Mouse (Mus musculus) neural tube, embryonic 13.5 days (tissue): ENCODE results near the gene Cyp4f17. TPM values are rescaled to one million over a fixed set of nuclear protein-coding genes. Genes with fewer than 3 reads are reported as not detected.
"Not testable (repeated sequence)": the region's sequence is repeated elsewhere in the genome, so short reads cannot be mapped to it uniquely, and the experiment has no call there.

Experiments
- ATAC-seq: fragments of 200-750 bp; cut with Nextera tagmentation; 2 replicates; pipeline ENCODE4 v1.8.0; 2017; ENCODE audit warnings: low read depth, mild to moderate bottlenecking, moderate TSS enrichment, moderate library complexity
- H3K27ac ChIP-seq: fragments of 300-500 bp; sonication (generic); replicated peaks from 2 replicates; pipeline ENCODE4 v1.5.1; 2015; ENCODE audit warnings: moderate library complexity, mild to moderate bottlenecking, inconsistent platforms
- H3K27me3 ChIP-seq: fragments of 300-500 bp; sonication (generic); 2 replicates; pipeline ENCODE4 v1.6.1; 2015; ENCODE audit warnings: mild to moderate bottlenecking, inconsistent platforms
- H3K36me3 ChIP-seq: fragments of 300-500 bp; sonication (generic); 2 replicates; pipeline ENCODE4 v1.6.1; 2015; ENCODE audit warnings: mild to moderate bottlenecking, inconsistent platforms
- H3K4me1 ChIP-seq: fragments of 300-500 bp; sonication (generic); replicated peaks from 2 replicates; pipeline ENCODE4 v1.6.1; 2015; ENCODE audit warnings: inconsistent platforms
- H3K4me2 ChIP-seq: fragments of 300-500 bp; sonication (generic); 2 replicates; pipeline ENCODE4 v1.6.1; 2015; ENCODE audit warnings: inconsistent platforms, mild to moderate bottlenecking, moderate library complexity
- H3K4me3 ChIP-seq: fragments of 300-500 bp; sonication (generic); 2 replicates; pipeline ENCODE4 v1.5.1; 2015; ENCODE audit warnings: mild to moderate bottlenecking, inconsistent platforms
- H3K9ac ChIP-seq: fragments of 300-500 bp; sonication (generic); 2 replicates; pipeline ENCODE4 v1.6.1; 2015; ENCODE audit warnings: moderate library complexity, mild to moderate bottlenecking, inconsistent platforms
- H3K9me3 ChIP-seq: fragments of 300-500 bp; sonication (generic); 2 replicates; pipeline ENCODE4 v1.6.1; 2016; ENCODE audit warnings: inconsistent platforms
- WGBS: fragments of 180-500 bp; shearing (Covaris S2); methylation state at CpG from one replicate; pipeline ENCODE4 v1.1.7; 2015; 5-methylcytosine and 5-hydroxymethylcytosine counted together
- polyA plus RNA-seq: library from polyadenylated mRNA; unstranded; fragments of >200 nt; fragmentation: Nextera tagmentation; extraction: Ambion mirVana; gene quantifications from 2 replicates; pipeline ENCODE4 v1.2.1, GENCODE M21; 2015

Gene Cyp4f17
- polyA plus RNA-seq, 1 experiment from 2014 or later, result 11.5 TPM

DNA sequence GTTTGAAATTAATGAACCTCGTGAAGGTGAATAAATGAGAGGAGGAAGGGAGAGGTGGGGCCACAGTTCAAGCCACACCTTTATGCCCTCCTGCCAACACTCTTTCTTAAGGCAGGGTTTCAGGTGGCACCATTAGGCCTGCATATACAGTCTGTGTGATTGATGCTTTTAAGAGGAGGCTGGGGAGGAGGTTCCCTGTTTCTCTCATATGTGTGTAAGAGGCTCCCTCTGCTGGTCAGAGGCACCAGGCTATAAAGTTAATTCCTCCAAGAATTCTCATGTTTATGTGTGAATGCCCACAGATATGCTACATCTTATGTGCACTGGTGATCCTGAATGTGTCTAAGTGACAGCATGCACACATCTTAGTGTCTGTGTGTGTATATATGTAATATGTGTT is 11.2 kb upstream of the Cyp4f17 start:
- ATAC-seq, result peak; percentile 74
- Histone ChIP-seq H3K4me1 (no peaks in the 10 kb centered on the region; the same call in 1 of the 2 replicates), H3K9me3 (0 out of 2 replicates have a peak, but pooled peaks cover 4% of the 10 kb centered on the region), H3K27me3 (peaks cover 26% of the 10 kb centered on the region), H3K4me3 (no peak overlapping the region), H3K4me2 (no peak overlapping the region), H3K27ac (no peak overlapping the region), H3K36me3 (no peaks in the 10 kb centered on the region), H3K9ac (no peak overlapping the region)
- WGBS, result 68% methylated on average over 1 of the region's 1 CpGs

DNA sequence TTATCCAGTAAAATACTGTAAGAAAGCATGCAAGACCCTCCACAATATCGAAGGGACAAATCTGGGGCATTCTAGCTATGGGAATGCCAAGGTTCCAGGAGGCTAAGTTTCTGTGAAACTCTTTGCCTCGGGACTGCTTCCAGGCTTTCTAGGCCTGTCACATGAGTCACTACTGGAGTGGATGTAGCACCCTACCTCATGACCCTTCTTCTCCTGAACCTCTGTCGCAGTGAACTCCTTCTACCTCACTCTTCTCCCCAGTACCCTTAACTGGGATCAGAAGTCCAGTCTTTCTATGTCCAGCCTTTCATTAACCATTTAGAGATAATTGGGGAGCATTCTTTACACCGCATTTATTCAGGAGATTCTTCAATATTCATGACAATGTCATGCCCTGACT is 5.3 kb upstream of the Cyp4f17 start:
- WGBS, result 88% methylated on average over 4 of the region's 4 CpGs
- ATAC-seq, H3K4me1 ChIP-seq: not testable (repeated sequence)

DNA sequence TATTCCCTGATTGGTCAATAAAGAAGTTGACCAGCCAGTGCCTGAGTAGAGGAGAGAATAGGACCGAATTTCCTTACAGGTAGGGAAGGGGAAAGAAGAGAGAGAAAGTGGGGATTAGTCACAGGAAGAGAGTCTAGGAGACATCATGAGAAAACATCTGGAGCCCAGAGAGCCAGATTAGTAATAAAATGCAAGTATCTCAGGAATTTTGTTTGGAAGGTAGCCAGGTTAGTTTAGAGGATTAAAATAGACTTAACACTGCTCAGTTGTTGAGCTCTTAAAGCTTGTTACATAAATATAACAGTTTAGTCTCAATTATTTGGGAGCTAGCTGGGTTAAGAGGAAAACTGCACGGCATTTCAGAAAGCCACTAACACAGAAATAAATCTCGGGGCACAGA is 4.8 kb upstream of the Cyp4f17 start:
- Histone ChIP-seq H3K27ac (no peak overlapping the region), H3K9ac (no peak overlapping the region), H3K36me3 (no peaks in the 10 kb centered on the region), H3K4me3 (no peak overlapping the region), H3K27me3 (no peaks in the 10 kb centered on the region), H3K4me2 (no peak overlapping the region), H3K9me3 (no peaks in the 10 kb centered on the region), H3K4me1 (peaks cover 10% of the 10 kb centered on the region; the same call in 1 of the 2 replicates)
- 80% methylated on average over 3 of the region's 3 CpGs for WGBS
- ATAC-seq, result no peak

More for the DNA sequence above, 5.3 kb upstream of the Cyp4f17 start:
- H3K9ac ChIP-seq, H3K36me3 ChIP-seq, H3K27ac ChIP-seq, H3K4me3 ChIP-seq, H3K27me3 ChIP-seq, H3K4me2 ChIP-seq, H3K9me3 ChIP-seq: not testable (repeated sequence)

DNA sequence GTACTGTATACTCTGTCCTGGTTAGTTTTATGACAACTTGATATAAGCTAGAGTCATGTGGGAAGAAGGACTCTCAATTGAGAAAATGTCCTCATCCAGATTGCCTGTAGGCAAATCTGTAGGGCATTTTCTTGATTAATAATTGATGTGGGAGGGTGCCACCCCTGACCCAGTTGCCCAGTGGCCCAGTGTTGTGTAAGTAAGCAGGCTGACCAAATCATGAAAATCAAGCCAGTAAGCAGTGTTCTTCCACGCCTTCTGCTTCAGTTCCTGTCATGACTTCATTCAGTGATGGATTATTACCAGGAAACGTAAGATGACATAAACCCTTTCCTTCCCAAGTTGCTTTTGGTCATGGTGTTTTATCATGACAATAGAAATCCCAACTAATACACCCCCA is 2.7 kb upstream of the Cyp4f17 start:
- Histone ChIP-seq H3K4me3 (no peak overlapping the region), H3K9ac (no peak overlapping the region), H3K27me3 (no peaks in the 10 kb centered on the region), H3K9me3 (no peaks in the 10 kb centered on the region), H3K27ac (no peak overlapping the region), H3K4me1 (peaks cover 21% of the 10 kb centered on the region), H3K4me2 (no peak overlapping the region), H3K36me3 (no peaks in the 10 kb centered on the region)
- 74% methylated on average over 2 of the region's 2 CpGs for WGBS
- no peak for ATAC-seq

DNA sequence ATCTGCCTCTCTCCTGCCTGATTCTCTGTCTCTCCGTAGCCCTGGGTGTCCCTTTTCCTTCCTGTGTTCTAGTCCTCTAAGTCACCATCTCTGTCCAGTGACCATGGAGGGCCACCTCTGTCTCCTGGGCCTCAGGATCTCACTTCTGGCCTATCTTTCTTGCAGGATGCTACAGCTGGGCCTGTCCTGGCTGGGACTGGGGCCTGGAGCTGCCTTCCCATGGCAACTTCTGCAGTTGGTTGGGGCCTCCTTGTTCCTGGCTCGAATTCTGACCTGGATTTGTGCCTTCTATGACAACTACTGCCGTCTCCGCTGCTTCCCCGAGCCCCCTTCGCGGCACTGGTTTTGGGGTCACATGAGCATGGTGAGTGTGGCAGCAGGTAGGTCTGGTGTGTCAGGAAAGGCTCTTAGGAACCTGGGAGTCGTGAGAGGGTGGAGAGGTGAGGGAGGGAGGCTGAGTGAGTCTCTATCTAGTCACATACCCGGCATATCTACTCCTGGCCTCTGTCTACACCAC is 937 bp downstream of the Cyp4f17 start:
- Histone ChIP-seq H3K9me3 (no peaks in the 10 kb centered on the region), H3K27me3 (no peaks in the 10 kb centered on the region), H3K36me3 (peaks cover 5% of the 10 kb centered on the region; the same call in 1 of the 2 replicates), H3K4me2 (peak overlapping the region; percentile 85), H3K27ac (peak overlapping the region; percentile 84), H3K4me3 (peak overlapping the region; percentile 49), H3K4me1 (peaks cover 21% of the 10 kb centered on the region), H3K9ac (peak overlapping the region; percentile 75)
- ATAC-seq, result peak; percentile 68
- 46% methylated on average over 9 of the region's 9 CpGs for whole genome bisulfite sequencing

DNA sequence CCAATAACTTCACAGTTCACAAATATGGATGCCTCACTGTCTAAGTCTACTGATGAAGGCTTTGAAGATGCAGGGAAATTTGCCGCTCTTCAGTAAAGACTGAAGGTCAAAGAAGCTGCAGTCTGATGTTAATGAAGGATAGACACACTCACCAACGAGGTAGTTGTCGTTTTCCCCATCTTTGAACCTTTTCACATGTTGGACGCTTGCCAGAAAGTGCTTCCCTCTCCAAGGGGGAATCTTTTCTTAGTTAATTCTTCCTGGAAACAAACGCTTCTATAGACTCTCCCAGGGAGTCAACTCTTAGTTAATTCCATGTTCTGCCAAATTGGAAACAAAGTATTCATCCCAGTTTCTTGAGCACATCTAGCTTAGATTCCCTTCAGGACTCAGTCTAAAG is 10.3 kb downstream of the Cyp4f17 start:
- H3K27me3 ChIP-seq, result no peaks in the 10 kb centered on the region
- no peak overlapping the region for H3K9ac ChIP-seq
- no peaks in the 10 kb centered on the region for H3K4me1 ChIP-seq
- peaks cover 11% of the 10 kb centered on the region; the same call in 1 of the 2 replicates for H3K36me3 ChIP-seq
- no peak overlapping the region for H3K4me3 ChIP-seq
- no peaks in the 10 kb centered on the region for H3K9me3 ChIP-seq
- no peak for ATAC-seq
- 69% methylated on average over 5 of the region's 5 CpGs for WGBS
- H3K4me2 ChIP-seq, result no peak overlapping the region
- no peak overlapping the region for H3K27ac ChIP-seq

DNA sequence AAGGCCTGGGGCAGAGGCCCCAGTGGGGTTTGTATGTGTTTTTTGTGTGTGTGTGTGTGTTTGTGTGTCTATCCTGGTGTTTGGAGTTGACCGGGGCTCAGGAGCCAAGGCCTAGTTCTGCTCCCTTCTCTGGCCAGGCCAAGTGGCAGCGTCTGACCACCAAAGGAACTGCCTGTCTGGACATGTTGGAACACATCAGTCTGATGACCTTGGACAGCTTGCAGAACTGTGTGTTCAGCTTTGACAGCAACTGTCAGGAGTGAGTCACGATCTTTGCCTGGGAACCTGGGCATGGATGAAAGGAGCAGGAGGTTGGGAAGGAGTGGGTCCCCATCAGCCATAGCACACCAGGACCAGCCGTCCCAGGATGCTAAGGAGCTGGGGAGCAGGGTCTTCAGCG is 16.1 kb downstream of the Cyp4f17 start:
- Histone ChIP-seq H3K4me3 (no peak overlapping the region), H3K4me2 (no peak overlapping the region), H3K4me1 (no peaks in the 10 kb centered on the region), H3K9me3 (no peaks in the 10 kb centered on the region), H3K36me3 (peaks cover 51% of the 10 kb centered on the region), H3K27me3 (no peaks in the 10 kb centered on the region), H3K27ac (no peak overlapping the region), H3K9ac (no peak overlapping the region)
- 93% methylated on average over 5 of the region's 5 CpGs for WGBS
- no peak for ATAC-seq

DNA sequence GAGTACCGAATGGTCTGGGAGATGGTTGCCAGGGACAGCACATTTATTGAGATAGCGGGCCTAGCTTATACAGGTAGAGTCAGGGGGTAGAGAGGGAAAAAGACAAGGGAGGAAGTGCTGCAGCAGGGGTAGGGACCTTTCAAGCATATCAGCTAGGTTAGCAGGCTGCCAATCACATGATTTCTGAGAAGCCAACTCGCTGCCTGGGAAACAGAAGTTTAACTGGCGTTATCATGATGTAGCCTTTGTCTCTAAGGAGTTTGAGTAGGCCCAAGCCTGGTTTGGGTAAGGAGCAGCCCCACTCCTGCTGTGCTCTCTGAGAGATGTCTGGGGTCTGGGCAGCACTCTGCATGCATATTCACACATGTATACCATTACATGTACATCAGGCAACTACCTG is 16.5 kb downstream of the Cyp4f17 start:
- ATAC-seq, result no peak
- H3K4me1 ChIP-seq, result no peaks in the 10 kb centered on the region
- H3K27ac ChIP-seq, result no peak overlapping the region
- no peaks in the 10 kb centered on the region for H3K9me3 ChIP-seq
- H3K27me3 ChIP-seq, result no peaks in the 10 kb centered on the region
- H3K4me2 ChIP-seq, result no peak overlapping the region
- WGBS, result 93% methylated on average over 4 of the region's 4 CpGs
- no peak overlapping the region for H3K4me3 ChIP-seq
- H3K9ac ChIP-seq, result no peak overlapping the region
- peaks cover 51% of the 10 kb centered on the region for H3K36me3 ChIP-seq

DNA sequence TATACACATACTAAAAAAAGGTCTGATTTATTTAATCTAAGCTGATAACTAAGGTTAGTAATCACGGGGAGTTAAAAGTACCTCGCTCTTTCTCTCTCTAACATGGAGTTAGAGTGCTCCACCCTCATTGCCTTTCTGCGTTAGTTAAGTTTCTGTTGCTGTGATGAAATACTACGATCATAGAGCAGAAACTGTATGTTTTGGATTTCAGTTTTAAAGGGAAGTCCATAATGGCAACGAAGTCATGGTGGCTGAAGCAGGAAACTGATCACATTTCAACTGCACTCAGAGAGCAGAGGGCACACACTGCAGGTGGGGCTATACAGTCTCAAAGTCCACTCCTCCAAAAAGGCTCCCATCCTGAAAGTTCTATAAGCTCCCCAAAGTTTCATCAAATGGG is 17.0 kb downstream of the Cyp4f17 start:
- H3K4me3 ChIP-seq, result no peak overlapping the region
- peaks cover 49% of the 10 kb centered on the region for H3K36me3 ChIP-seq
- H3K9me3 ChIP-seq, result no peaks in the 10 kb centered on the region
- 87% methylated on average over 5 of the region's 5 CpGs for WGBS
- ATAC-seq, result no peak
- no peak overlapping the region for H3K27ac ChIP-seq
- no peaks in the 10 kb centered on the region for H3K27me3 ChIP-seq
- no peak overlapping the region for H3K4me2 ChIP-seq
- H3K9ac ChIP-seq, result no peak overlapping the region
- no peaks in the 10 kb centered on the region for H3K4me1 ChIP-seq

DNA sequence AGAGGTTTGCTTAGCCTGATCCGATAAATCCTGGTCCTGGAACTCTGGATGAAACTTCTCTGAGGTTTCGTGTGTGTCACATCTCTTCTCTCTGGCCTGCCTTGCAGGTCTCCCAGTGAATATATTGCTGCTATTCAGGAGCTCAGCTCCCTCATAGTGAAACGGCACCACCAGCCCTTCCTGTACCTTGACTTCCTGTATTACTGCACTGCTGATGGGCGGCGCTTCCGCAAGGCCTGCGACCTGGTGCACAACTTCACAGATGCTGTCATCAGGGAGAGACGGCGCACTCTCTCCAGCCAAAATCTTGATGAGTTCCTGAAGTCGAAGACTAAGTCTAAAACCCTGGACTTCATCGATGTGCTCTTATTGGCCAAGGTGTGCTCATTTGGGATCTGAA is 18.0 kb downstream of the Cyp4f17 start:
- Histone ChIP-seq H3K36me3 (peaks cover 47% of the 10 kb centered on the region), H3K27ac (no peak overlapping the region), H3K4me2 (no peak overlapping the region), H3K4me1 (peaks cover 6% of the 10 kb centered on the region; the same call in 1 of the 2 replicates), H3K27me3 (no peaks in the 10 kb centered on the region), H3K4me3 (no peak overlapping the region), H3K9ac (no peak overlapping the region), H3K9me3 (no peaks in the 10 kb centered on the region)
- no peak for ATAC-seq
- 93% methylated on average over 11 of the region's 11 CpGs for WGBS

DNA sequence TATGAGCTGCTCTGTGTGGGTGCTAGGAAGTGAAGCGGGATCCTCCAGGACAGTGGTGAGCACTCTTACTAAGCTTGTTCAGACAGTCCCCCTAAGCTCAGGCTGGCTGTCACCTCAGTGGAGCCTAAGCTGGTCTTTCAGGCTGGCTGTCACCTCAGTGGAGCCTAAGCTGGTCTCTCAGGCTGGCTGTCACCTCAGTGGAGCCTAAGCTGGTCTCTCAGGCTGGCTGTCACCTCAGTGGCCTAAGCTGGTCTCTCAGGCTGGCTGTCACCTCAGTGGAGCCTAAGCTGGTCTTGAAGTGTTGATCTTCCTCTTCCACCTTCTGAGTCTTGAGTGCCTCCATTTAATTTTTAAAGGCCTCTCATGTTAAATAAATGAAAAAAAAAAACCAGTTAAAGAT is 20.5 kb downstream of the Cyp4f17 start:
- H3K4me1 ChIP-seq, H3K9me3 ChIP-seq, H3K4me2 ChIP-seq, H3K27me3 ChIP-seq, H3K4me3 ChIP-seq, H3K9ac ChIP-seq, ATAC-seq, H3K27ac ChIP-seq: not testable (repeated sequence)
- H3K36me3 ChIP-seq, result peaks cover 40% of the 10 kb centered on the region
- WGBS, result 96% methylated on average over 1 of the region's 1 CpGs

DNA sequence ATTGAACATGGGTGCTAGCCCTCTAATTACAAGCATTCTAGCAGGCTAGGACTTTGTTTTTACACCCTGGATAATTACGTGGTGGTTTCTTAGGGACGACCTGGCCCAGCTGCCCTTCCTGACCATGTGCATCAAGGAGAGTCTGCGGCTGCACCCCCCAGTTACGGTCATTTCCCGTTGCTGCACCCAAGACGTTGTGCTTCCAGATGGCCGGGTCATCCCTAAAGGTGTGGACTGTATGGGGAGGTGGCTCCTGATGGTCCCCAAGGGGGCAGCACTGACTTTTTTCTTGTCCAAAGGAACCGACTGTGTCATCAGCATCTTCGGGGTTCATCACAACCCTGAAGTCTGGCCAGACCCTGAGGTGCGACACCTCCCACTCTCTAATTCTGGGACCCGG is 21.9 kb downstream of the Cyp4f17 start:
- 87% methylated on average over 11 of the region's 11 CpGs for WGBS
- ATAC-seq, result no peak

More for the DNA sequence above, 21.9 kb downstream of the Cyp4f17 start:
- Histone ChIP-seq H3K27ac (no peak overlapping the region), H3K36me3 (peaks cover 31% of the 10 kb centered on the region), H3K9ac (no peak overlapping the region), H3K27me3 (no peaks in the 10 kb centered on the region), H3K4me1 (peaks cover 6% of the 10 kb centered on the region; the same call in 1 of the 2 replicates), H3K4me3 (no peak overlapping the region), H3K4me2 (no peak overlapping the region), H3K9me3 (no peaks in the 10 kb centered on the region)
